Mouse (Mus musculus) megakaryocyte, embryonic 14.5 days (primary cell): ENCODE measurements around the gene Isoc2a. TPM values are rescaled to one million over a fixed set of nuclear protein-coding genes. Genes with fewer than 3 reads are reported as not detected.

Experiments used
- H3K27me3 ChIP-seq: replicated peaks from 2 replicates; pipeline ENCODE3; 2012; ENCODE audit warnings: inconsistent platforms
- H3K36me3 ChIP-seq: replicated peaks from 2 replicates; pipeline ENCODE3; 2012; ENCODE audit warnings: low read length, inconsistent platforms, mixed read lengths
- H3K4me1 ChIP-seq: 2 replicates; pipeline ENCODE4 v1.6.1; 2012; ENCODE audit warnings: inconsistent platforms
- H3K4me3 ChIP-seq: replicated peaks from 2 replicates; pipeline ENCODE3; 2012; ENCODE audit warnings: moderate library complexity, mild to moderate bottlenecking, inconsistent platforms
- H3K9me3 ChIP-seq: 2 replicates; pipeline ENCODE4 v1.6.1; 2012; ENCODE audit warnings: inconsistent platforms
- FLI1 ChIP-seq: IDR thresholded peaks from 2 replicates; pipeline ENCODE4 v1.6.1; 2012; ENCODE audit warnings: low read length, inconsistent platforms, mixed read lengths
- GATA1 ChIP-seq: IDR thresholded peaks from 3 replicates; pipeline ENCODE4 v1.6.1; 2012; ENCODE audit warnings: mixed read lengths, low read length, inconsistent platforms, borderline replicate concordance
- polyA plus RNA-seq: library from polyadenylated mRNA; stranded (reverse); fragments of >175 nt; gene quantifications from 2 replicates; pipeline ENCODE4 v1.2.3, GENCODE M21; 2012; ENCODE audit warnings: low replicate concordance; ENCODE audit not compliant: insufficient read depth

Gene Isoc2a
- polyA plus RNA-seq, 1 experiment, result 17.1 TPM

- TF ChIP-seq FLI1, result no peak
- TF ChIP-seq GATA1, result no peak
- no peaks in the 10 kb centered on the region for H3K36me3 ChIP-seq
- no peak overlapping the region for H3K4me3 ChIP-seq
- peaks cover 20% of the 10 kb centered on the region for H3K4me1 ChIP-seq
- peaks cover 8% of the 10 kb centered on the region for H3K9me3 ChIP-seq
- H3K27me3 ChIP-seq, result peaks cover 28% of the 10 kb centered on the region
Observed at GRCm38 (mm10) chr7:4934160-4934914, 57.4 kb downstream of the Isoc2a start.

GRCm38 (mm10) chr7:4936832-4937231 lies 59.9 kb downstream of the Isoc2a start:
- Histone ChIP-seq H3K36me3 (no peaks in the 10 kb centered on the region), H3K4me3 (no peak overlapping the region), H3K4me1 (peaks cover 20% of the 10 kb centered on the region), H3K27me3 (peaks cover 24% of the 10 kb centered on the region), H3K9me3 (peaks cover 8% of the 10 kb centered on the region)
- TF ChIP-seq GATA1 (no peak), FLI1 (no peak)

GRCm38 (mm10) chr7:4937392-4937791 lies 60.4 kb downstream of the Isoc2a start:
- Histone ChIP-seq H3K36me3 (no peaks in the 10 kb centered on the region), H3K4me3 (no peak overlapping the region), H3K9me3 (peaks cover 8% of the 10 kb centered on the region), H3K27me3 (peaks cover 24% of the 10 kb centered on the region), H3K4me1 (peaks cover 20% of the 10 kb centered on the region)
- TF ChIP-seq GATA1 (no peak), FLI1 (no peak)

GRCm38 (mm10) chr7:4938456-4938855 lies 61.5 kb downstream of the Isoc2a start:
- peaks cover 28% of the 10 kb centered on the region for H3K4me1 ChIP-seq
- peaks cover 8% of the 10 kb centered on the region for H3K9me3 ChIP-seq
- no peaks in the 10 kb centered on the region for H3K36me3 ChIP-seq
- no peak for TF ChIP-seq GATA1
- TF ChIP-seq FLI1, result no peak
- no peak overlapping the region for H3K4me3 ChIP-seq
- peaks cover 23% of the 10 kb centered on the region for H3K27me3 ChIP-seq

- H3K36me3 ChIP-seq, result no peaks in the 10 kb centered on the region
- H3K9me3 ChIP-seq, result no peaks in the 10 kb centered on the region
- TF ChIP-seq FLI1 (no peak), GATA1 (no peak)
- H3K4me1 ChIP-seq, result peaks cover 35% of the 10 kb centered on the region
- H3K4me3 ChIP-seq, result peak overlapping the region; percentile 51
- H3K27me3 ChIP-seq, result peaks cover 31% of the 10 kb centered on the region
Observed at GRCm38 (mm10) chr7:4940068-4940479, 63.1 kb downstream of the Isoc2a start.

- no peaks in the 10 kb centered on the region for H3K9me3 ChIP-seq
- H3K27me3 ChIP-seq, result peaks cover 44% of the 10 kb centered on the region
- H3K4me1 ChIP-seq, result peaks cover 36% of the 10 kb centered on the region
- H3K4me3 ChIP-seq, result no peak overlapping the region
- TF ChIP-seq FLI1 (no peak), GATA1 (no peak)
- no peaks in the 10 kb centered on the region for H3K36me3 ChIP-seq
Observed at GRCm38 (mm10) chr7:4942673-4943072, 65.7 kb downstream of the Isoc2a start.

- Histone ChIP-seq H3K4me3 (peak overlapping the region; percentile 89), H3K27me3 (peaks cover 48% of the 10 kb centered on the region), H3K4me1 (peaks cover 32% of the 10 kb centered on the region), H3K9me3 (no peaks in the 10 kb centered on the region), H3K36me3 (no peaks in the 10 kb centered on the region)
- TF ChIP-seq FLI1, result no peak
- TF ChIP-seq GATA1, result no peak
Observed at GRCm38 (mm10) chr7:4943223-4943815, 66.4 kb downstream of the Isoc2a start.

Other genes with a start within 250 kb of the Isoc2a start
- 5.3 and 15.1 TPM in 2 replicates for gene Tmem86b, start 245.7 kb upstream of the Isoc2a start, polyA plus RNA-seq
- gene Ppp6r1, start 218.1 kb upstream of the Isoc2a start, polyA plus RNA-seq, result 361 and 465 TPM in 2 replicates
- gene Hspbp1, start 192.1 kb upstream of the Isoc2a start, polyA plus RNA-seq, result 71.8 and 116 TPM in 2 replicates
- 0.08 TPM in 1 of 2 replicates, not detected in the other for gene Brsk1, start 186.5 kb upstream of the Isoc2a start, polyA plus RNA-seq
- 0.43 TPM in 1 of 2 replicates, not detected in the other for gene Tmem150b, start 151.9 kb upstream of the Isoc2a start, polyA plus RNA-seq
- 241 and 733 TPM in 2 replicates for gene Kmt5c, start 137.0 kb upstream of the Isoc2a start, polyA plus RNA-seq
- 47.7 and 94.6 TPM in 2 replicates for gene Cox6b2, start 124.1 kb upstream of the Isoc2a start, polyA plus RNA-seq
- gene Fam71e2, start 105.9 kb upstream of the Isoc2a start, polyA plus RNA-seq, result not detected in 2 replicates
- gene Il11, start 94.3 kb upstream of the Isoc2a start, polyA plus RNA-seq, result 0.26 and 1.9 TPM in 2 replicates
- gene Tmem190, start 94.2 kb upstream of the Isoc2a start, polyA plus RNA-seq, result not detected in 2 replicates
- gene Tmem238, start 87.5 kb upstream of the Isoc2a start, polyA plus RNA-seq, result 29.3 and 145 TPM in 2 replicates
- 3,598 and 12,997 TPM in 2 replicates for gene Rpl28, start 84.3 kb upstream of the Isoc2a start, polyA plus RNA-seq
- gene Ube2s, start 64.6 kb upstream of the Isoc2a start, polyA plus RNA-seq, result 217 and 258 TPM in 2 replicates
- gene Shisa7, start 32.5 kb upstream of the Isoc2a start, polyA plus RNA-seq, result 0.07 TPM in 1 of 2 replicates, not detected in the other
- 4.3 and 6.1 TPM in 2 replicates for gene Isoc2b, start 6.9 kb upstream of the Isoc2a start, polyA plus RNA-seq
- not detected in 2 replicates for gene Gm36210, start 29.4 kb downstream of the Isoc2a start, polyA plus RNA-seq
- 33.6 and 53.4 TPM in 2 replicates for gene Zfp628, start 38.1 kb downstream of the Isoc2a start, polyA plus RNA-seq
- gene Nat14, start 44.9 kb downstream of the Isoc2a start, polyA plus RNA-seq, result 0.51 TPM in 1 of 2 replicates, not detected in the other
- gene Ssc5d, start 48.6 kb downstream of the Isoc2a start, polyA plus RNA-seq, result 0.09 and 1.5 TPM in 2 replicates
- gene Sbk2, start 87.3 kb downstream of the Isoc2a start, polyA plus RNA-seq, result 1.3 TPM in 1 of 2 replicates, not detected in the other
- 0.06 TPM in 1 of 2 replicates, not detected in the other for gene Sbk3, start 94.0 kb downstream of the Isoc2a start, polyA plus RNA-seq
- gene Zfp579, start 119.0 kb downstream of the Isoc2a start, polyA plus RNA-seq, result 48.1 and 103 TPM in 2 replicates
- gene Zfp524, start 137.3 kb downstream of the Isoc2a start, polyA plus RNA-seq, result 68.6 and 88.3 TPM in 2 replicates
- 17.2 and 28.0 TPM in 2 replicates for gene Fiz1, start 137.5 kb downstream of the Isoc2a start, polyA plus RNA-seq
- gene Gm44973, start 138.3 kb downstream of the Isoc2a start, polyA plus RNA-seq, result not detected in 2 replicates
- 30.6 and 81.9 TPM in 2 replicates for gene Zfp865, start 143.2 kb downstream of the Isoc2a start, polyA plus RNA-seq
- 7.3 and 34.4 TPM in 2 replicates for gene Ccdc106, start 143.4 kb downstream of the Isoc2a start, polyA plus RNA-seq
- not detected in 2 replicates for gene 4632433K11Rik, start 157.0 kb downstream of the Isoc2a start, polyA plus RNA-seq
- gene Zfp784, start 161.3 kb downstream of the Isoc2a start, polyA plus RNA-seq, result 0.96 and 6.5 TPM in 2 replicates
- 58.5 and 224 TPM in 2 replicates for gene Zfp580, start 174.4 kb downstream of the Isoc2a start, polyA plus RNA-seq
- 251 and 262 TPM in 2 replicates for gene U2af2, start 185.0 kb downstream of the Isoc2a start, polyA plus RNA-seq
- gene Epn1, start 203.1 kb downstream of the Isoc2a start, polyA plus RNA-seq, result 687 and 1,038 TPM in 2 replicates
- gene Rfpl4, start 239.8 kb downstream of the Isoc2a start, polyA plus RNA-seq, result not detected in 2 replicates
- not detected in 2 replicates for gene Rasl2-9, start 248.8 kb downstream of the Isoc2a start, polyA plus RNA-seq